Mouse (Mus musculus): ENCODE results near the gene Adra1d.

The Adra1d gene

DNA sequence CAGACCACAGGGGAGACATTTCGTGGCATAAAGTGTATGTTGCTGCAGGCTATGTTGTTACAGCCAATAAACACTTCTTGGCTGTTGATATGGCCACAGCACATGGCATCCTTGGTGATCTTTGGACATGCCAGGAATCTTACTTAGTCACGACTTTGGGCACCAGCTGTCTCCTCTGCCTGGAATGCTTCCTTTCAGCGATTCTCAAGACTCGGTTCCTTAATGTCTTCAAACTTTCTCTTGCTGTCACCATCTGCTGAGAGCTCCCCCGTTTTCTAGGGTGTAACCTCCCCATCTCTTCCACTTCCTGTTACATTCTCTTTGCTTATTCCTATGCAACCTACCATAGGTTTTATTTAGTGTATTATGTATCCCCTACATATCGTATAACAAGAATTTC is 22.3 kb downstream of the Adra1d start:
- no peak for DNase-seq

DNA sequence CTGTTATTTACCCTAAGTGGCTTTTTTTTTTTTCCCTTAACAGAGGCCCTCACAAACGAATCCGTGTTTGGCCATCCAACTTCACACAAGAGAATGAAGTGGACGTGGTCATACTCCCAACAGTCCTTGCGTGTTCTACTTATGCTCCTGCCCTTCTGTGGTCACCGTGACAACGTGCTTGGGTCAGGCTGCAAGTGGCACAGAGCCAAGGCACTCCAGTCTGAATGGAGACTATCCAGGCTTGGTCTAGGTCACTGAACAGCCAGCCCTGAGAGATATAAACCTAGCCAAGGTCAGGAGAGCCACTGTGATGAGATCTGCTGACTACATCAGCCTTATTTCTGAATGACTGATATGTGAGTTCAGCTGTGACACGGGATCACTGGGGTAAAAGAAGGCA is 23.7 kb downstream of the Adra1d start:
- no peak for DNase-seq

DNA sequence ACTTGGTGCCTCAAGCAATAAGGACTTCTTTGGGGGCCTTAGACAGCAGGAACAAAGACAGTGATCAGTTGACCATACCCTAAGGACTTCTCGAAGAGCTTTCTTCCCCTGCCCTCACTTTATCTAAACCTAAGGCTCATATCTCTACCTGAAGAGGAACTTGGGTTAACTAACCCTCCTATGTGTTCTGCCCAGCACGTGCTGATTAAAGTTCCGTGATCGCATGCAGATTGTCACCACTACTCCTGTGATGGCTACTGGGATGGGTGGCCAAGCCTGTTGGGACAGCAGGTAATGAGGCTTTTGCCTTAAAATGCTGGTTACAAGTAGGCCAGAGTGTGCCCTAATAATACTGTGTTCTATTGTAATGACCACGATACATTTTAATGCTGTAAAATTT is 26.9 kb downstream of the Adra1d start:
- no peak for DNase-seq

DNA sequence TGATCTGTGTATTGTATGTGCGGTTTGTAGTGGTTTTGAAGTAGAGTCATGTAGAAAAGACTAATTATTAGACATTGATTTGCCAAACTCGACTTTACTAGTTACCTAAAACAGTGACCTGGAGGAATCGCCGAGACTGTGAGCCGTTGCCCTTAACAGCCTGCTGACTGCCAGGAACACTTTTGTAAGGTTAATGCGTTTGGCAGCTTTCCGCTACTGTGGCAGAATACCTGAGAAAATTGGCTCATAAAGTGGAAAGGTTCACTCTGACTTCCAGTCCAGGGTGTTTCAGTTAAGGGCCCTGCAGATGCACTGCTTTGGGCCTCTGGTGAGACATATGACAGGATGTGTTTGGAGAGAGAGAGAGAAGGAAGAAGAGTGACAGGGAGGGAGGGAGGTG is 30.8 kb downstream of the Adra1d start:
- no peak for DNase-seq

DNA sequence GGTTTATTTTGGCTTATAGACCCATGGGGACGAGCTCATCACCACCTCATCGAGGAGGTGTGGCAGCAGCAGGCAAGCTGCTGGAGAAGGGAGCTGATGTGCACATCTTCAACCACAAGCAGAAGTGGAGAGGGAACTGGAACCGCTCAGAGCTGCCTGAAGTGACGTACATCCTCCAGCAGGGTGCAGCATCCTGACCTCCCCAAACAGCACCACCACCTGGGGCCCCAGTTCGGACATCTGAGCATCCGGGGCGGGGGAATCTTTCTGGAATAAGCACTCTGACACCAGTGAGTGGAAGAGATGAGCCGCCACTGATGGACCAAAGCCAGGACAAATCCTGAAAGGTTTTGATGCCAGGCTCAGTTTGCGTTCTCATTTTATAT is 31.5 kb downstream of the Adra1d start:
- peak; percentile 52 for DNase-seq

DNA sequence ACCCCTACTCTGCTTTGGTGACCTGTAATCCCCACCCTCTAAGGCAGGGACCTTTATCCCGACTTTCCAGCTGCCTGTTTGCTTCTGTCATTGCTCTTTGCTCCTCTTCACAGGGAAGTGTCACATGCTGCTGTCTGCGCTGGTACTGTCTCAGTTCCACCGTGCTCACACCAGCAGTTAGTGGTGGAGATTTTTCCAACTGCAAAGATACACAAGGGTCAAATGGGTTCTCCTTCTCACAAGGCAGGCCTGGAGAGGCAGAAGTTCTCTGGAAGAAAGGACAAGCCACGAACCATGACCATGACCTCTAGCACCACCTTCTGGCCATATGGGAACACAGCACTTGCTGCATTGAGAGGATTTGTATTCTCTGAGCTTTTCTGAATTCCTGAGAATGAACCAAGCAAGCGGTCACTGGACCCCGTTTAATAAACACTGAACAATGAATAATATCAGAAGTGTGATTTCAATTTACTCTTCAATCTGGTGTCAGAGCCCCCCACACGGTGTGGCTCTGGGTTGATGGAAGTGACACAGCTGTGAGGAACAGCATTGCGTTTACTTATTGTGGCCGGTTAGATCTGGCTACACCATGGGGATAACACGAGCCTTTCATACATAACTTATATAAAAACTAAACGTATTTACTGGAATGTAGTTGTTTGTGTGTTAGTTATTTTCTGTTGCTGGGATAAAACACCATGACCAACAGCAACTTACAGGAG is 32.0 kb downstream of the Adra1d start:
- peak; percentile 68 for DNase-seq

DNA sequence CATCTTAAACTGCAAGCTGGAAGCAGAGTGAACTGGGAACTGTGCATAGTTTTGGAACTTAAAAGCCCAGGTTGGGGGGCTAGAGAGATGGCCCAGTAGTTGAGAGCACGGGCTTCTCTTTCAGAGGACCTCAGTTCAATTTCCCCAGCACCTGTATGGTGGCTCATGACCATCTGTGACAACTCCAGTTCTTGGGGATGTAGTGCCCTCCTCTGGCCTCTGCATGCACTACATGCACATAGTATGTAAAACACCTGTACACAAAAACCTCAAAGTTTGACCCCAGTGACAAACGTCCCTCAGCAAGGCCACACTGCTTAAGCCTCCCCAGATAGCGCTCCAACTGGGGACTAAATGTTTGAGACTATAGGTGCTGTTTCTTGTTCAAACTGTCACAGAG is 35.0 kb downstream of the Adra1d start:
- DNase-seq, result peak; percentile 65

DNA sequence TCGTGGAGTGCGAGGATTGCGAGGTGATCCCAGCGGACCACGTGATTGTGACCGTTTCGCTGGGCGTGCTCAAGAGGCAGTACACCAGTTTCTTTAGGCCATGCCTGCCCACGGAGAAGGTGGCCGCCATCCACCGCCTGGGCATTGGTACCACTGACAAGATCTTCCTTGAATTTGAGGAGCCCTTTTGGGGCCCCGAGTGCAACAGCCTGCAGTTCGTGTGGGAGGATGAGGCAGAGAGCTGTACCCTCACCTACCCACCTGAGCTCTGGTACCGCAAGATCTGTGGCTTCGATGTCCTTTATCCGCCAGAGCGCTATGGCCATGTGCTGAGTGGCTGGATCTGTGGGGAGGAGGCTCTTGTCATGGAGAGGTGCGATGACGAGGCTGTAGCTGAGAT is 41.3 kb downstream of the Adra1d start:
- no peak for DNase-seq

DNA sequence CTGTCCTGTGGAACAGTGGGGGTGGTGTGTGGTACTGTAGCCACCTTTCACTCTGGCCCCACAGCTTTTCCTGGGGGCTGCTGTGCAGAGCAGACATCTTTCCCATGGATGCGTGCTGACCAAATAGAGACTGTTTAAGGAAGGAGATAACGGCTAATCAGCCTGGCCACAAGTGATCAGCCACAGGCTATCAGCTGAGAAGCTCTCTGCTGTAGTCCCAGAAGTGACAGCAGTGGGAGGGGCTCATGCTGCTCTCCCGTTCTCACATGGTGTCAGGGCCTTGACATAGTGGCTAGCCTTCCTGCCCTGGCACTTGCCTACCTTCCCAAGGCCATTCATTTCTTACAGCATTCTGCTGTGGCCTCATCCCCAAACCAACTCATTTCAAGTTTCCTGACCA is 43.3 kb downstream of the Adra1d start:
- DNase-seq, result peak; percentile 82

DNA sequence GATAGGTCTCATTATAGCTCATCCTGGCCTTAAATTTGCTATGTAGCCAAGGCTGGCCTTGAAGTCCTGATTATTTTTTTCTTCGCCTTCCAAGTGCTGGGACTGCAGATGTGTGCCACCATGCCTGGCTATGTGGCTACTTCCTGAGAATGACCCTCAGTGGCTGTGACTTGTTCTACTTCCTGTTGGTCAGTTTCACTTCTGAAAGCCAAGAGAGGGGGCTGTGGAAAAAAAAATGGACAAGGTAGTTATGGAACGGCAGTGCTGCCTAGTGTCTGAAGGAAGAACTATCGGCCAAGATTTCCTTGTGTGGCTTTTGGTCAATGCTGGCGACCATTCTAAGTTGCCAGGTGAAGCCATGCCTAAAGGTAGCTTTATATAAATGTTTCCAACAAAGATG is 44.5 kb downstream of the Adra1d start:
- DNase-seq, result no peak

DNA sequence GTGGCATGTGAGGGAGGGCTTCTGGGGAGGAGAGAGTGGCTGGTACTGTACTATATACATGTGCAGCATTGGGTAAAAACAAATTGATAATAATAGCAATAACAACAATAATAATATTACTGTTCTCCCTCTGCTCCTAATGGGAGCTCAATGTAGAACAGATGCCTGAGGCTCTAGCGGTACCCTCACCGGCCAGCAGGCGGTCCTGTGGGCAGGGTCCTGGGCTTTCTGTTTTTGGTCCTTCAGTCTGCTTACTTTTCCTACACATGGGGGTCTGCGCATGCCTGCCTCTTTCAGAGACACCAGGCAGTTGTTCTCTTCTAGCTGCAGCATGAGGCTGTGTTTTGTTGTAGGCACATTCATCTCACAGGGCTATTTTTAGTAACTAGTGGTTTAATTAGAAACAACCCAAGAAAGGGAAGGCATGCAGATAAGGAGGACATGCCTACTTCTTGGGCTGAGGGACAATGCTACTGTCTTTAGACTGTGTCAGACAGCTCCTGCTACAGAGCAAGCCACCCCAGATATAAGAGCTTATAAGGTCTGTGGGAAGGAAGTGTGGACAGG is 47.9 kb downstream of the Adra1d start:
- DNase-seq, result no peak

DNA sequence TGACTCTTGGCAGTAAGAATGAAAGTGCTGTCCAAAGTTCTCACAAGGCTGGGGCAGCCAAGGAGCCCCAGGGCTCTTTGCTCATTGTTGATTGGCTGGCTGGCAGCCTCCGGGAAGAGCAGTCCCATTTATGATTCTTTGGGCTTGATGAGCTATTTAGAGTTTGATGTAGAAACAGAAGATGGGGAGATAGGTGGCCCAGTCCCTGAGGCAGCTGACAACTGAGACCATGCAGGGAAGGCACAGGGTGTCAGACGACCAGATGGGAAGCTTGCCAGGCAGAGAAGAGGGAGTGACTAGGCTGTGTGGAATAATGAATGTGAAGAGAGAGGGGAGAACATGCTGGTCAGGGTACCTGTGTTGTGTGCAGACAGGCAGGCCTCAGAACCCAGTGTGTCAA is 48.6 kb downstream of the Adra1d start:
- no peak for DNase-seq

DNA sequence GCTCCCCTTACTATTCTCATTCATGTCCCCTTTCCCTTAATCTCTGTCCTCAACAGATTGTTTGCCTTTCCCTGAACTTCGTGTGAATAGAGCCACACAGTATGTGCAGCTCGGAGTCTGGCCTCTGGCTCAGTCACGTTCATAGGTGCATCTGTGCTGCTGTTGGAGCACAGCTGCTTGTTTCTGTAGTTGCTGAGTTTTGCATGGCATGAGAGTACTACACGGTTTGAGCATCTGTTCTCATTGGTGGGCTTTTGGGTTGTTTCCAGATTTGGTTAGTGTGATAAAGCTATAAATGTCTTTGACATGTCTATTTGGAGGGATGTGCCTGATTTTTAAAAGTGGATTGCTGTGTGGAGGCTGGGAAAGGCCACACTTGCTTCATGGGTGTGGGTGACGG is 51.6 kb downstream of the Adra1d start:
- no peak for DNase-seq

DNA sequence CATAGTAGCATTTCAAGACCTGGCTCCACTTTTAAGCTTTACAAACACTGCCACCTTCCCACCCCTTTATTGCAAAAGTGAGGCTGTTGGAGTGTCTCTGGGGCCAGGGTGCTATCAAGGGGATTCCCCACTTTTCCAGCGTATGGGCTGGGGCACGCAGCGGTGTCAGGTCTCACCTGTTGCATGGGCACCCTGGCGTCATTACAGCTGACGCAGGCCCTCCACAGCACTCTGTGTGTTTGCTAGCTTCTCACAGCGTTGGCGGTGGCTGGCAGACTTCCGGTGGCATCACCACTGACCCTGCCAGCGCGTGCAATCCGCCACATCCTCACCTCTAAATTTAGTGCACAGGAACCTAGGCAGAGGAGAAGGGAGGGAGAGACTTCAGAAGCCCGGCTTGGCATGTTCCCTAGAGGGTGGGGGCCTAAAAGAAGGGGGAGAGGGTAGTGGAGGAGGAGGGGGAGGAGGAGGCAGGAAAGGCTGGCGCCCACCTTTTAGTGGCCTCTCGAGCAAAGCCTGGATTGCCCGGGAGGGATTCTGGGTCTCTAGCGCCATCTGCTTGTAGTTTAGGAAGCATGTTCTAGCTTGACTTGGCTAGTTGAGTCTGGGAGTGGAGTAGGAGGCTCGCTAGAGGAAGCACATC is 52.3 kb downstream of the Adra1d start:
- peak; percentile 70 for DNase-seq

DNA sequence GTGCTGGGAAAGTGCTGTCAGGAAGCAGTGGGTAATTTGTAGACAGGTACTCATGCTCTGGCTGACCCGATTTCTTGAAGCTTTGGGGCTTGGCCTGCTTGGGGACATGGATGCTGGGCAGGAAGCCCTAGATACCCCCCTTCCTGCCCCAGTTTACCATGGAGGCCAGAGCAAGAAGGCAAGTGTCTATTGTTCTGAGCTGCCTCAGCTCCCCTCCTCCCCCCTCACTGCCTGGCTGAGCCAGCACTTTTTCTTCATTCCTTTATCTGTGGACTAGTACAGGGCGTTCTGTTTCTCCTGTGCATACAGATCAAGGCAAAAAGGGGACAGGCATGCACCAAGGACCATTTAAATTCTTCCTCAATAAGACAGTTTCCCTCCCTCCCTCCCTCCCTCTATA is 53.6 kb downstream of the Adra1d start:
- DNase-seq, result no peak

DNA sequence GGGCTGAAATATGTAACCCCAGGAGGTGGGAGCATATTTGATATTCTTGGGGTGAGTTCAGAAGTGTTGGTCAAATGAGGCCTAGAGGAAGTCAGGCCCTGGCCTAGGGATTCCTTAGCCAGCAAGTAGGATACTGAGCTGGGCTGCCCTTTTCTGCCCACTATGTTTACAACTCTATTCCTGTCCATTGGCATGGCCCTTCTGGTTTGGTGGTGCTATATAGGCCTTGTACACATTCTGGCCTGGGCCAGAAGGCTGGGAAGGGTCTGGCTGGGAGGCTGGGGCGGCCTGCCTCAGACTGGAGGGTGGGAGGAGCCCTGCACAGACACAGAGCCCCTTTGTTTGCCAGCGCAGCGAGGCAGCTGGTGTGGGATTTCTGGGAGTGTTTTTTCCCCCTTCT is 55.7 kb downstream of the Adra1d start:
- DNase-seq, result no peak

DNA sequence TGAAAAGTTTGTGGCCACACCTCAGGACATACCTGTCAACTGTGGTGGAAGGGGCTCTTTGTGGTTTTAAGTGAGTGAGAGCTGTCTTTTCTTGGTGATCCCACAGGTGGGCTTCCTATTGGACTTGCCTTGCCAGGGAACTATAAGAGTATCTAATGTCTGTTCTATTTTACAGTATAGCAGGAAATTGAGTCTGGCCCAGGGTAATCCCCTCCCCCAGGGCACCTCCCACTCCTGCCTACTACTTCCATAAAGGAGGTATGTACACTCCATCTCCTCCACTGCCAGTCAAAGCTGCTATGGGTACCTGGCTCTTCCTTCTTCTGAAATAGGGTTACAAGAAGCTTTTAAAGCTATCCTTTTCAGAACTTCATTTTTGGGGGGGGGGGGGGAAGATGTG is 56.7 kb downstream of the Adra1d start:
- no peak for DNase-seq

DNA sequence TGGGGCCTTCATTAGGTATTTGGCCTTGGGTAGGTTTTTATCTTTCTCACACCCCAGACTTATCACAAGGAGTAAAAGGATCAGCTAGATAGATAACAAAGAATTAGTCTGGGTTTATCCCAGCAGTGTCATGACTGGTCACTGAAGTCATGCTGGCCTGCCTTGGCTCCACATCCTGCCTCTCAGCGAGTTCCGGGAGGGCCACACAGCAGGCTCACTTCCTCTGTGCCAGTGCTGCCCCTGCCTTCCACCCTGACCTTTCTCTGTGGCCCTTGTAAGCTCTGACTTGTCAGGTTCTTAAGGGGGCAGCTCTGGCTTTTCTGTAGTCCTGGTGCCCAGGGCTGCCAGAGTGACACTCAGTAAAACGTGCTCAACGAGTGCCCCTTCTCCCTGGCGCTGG is 59.5 kb downstream of the Adra1d start:
- DNase-seq, result no peak

DNA sequence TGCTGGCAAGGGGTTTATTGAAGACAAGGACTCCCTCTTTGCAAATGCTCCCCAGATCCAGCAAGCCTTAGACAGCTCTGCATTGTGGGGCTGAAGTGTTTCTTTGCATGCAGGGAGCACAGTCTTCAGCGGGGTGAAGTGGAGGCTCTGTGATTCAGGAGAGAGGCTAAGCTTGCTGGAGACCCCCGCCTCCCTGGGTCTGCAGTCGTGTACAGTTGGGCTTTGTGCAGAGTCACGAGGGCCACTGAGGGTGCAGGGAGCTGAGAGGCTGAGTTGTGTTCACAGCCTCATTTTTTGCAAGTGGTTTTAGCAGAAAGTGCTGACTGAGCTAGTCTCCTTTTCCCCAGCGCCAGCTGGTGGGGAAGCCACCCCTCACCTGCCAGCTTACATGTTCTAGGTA is 60.2 kb downstream of the Adra1d start:
- DNase-seq, result no peak

DNA sequence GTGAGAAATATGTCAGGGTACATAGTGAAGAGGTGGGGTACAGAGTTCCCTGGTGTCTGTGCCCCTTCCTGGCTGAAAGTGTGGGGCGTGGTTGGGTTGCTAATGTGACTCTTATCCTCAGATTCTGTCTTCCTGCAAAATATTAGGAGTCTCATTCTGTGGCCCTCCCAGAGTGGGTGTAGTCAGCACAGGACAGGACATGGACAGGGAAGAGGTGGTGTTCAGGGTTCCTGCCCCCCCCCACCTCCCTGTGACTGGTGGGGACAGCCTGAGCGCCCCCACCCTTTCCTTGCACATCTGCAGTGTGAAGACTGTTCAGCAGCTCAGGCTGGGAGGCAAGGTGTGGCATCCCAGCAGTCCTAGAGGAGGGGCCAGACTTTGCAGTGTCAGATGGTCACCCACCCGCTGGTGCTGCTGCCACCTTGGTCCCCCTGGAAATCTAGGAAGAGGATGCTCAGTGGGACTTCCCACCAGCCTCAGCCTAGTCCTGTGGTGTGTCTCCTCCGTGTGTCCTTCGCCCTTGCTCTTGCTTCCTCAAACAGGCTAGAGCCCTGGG is 62.7 kb downstream of the Adra1d start:
- DNase-seq, result peak; percentile 55

DNA sequence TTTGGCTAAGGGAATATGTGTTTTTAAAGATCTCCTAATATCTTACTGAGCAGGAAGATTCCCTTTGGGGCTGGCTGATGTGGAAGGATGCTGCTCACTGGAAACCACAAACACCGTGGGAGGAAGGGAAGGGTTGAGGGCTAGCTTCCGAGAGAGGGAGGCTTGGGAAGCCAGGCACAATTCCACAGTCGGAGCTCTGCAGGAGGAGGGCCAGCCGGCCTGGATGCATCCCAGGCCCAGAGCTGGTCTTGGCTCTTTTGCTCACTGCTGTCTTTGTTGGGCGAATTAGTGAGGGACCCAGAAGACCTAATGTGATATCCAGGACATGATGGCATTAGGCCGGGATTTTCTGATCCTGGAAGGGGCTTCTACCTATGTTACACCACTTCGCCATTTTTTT is 63.9 kb downstream of the Adra1d start:
- no peak for DNase-seq

DNA sequence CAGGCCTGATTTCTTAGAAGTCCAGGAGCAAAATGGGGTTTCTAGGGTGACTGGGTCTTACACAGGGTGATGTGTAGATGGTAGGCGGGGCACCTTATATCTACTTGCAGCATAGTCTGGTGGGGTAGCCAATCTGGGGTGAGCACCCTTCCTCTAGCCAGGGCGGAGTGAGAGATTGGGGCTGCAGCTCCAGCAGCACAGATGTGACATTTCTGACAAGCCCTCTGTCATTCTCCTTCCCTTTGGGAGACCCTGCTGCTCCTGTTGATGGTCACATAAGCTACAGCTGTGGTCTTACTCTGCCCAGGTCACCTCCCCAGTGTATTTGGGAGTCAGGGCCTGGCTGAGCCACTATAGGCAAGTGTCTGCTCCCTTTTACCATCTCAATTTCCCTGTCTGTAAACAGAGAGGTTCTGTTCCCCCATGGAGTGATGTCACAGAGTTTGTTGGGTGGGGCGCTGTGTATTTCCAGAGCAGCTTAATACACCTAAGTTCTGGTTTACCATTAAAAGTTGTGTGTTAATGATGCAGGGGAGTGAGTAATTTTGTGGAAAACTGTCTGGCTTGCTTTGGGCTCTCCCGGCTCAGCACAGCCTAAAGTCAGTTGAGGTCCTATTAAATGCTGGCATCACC is 64.7 kb downstream of the Adra1d start:
- peak; percentile 91 for DNase-seq

DNA sequence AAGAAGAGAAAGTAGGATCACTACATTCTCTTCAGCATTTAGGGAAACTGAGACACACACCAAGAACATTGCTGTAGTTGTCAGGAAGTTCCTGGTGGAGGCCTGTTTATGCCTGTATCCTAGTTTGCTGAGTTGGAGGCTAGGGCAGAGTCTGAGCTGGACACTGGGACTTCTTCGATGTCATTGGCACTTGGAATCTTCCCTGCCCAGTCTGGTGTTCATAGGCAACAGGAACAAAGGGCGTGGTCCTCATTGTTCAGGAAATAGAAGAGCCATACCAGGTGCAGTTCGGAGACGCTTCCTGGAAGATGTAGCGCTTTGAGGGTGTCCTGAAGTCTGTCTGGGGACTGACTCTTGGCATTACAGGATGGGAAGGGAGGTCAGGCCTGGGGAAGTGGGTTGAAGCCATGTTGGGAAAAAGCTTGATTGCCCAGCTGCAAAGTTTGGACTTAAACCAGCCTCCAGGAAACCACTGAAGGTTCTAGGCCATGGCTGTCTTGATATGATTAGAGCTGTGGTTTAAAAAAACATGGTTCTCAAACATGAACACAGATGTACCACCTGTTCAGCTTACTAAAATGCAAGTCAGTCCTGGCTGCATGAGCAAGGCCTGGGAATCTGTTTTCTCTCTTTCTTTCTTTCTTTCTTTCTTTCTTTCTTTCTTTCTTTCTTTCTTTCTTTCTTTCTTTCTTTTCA is 65.8 kb downstream of the Adra1d start:
- no peak for DNase-seq
